Mouse (Mus musculus) adrenal gland, adult 10 weeks (tissue): ENCODE data around the gene Acnat1. TPM values are rescaled to one million over a fixed set of nuclear protein-coding genes. Genes with fewer than 3 reads are reported as not detected.

Experiments used
- polyA plus RNA-seq: library from polyadenylated mRNA; stranded (reverse); fragments of 350-450 nt; fragmentation: Illumina TruSeq; extraction: RNeasy Lipid Tissue Mini Kit (QIAGEN cat#74804); gene quantifications from one replicate; pipeline ENCODE4 v1.2.3, GENCODE M21; 2014; ENCODE audit warnings: low read depth, low replicate concordance

Acnat1 gene
- polyA plus RNA-seq: 0.93 TPM

GRCm38 (mm10) chr4:49473435-49474100 lies at the start of gene Acnat1:
Acnat1 (minus strand) TSS chr4:49473912.

DNA sequence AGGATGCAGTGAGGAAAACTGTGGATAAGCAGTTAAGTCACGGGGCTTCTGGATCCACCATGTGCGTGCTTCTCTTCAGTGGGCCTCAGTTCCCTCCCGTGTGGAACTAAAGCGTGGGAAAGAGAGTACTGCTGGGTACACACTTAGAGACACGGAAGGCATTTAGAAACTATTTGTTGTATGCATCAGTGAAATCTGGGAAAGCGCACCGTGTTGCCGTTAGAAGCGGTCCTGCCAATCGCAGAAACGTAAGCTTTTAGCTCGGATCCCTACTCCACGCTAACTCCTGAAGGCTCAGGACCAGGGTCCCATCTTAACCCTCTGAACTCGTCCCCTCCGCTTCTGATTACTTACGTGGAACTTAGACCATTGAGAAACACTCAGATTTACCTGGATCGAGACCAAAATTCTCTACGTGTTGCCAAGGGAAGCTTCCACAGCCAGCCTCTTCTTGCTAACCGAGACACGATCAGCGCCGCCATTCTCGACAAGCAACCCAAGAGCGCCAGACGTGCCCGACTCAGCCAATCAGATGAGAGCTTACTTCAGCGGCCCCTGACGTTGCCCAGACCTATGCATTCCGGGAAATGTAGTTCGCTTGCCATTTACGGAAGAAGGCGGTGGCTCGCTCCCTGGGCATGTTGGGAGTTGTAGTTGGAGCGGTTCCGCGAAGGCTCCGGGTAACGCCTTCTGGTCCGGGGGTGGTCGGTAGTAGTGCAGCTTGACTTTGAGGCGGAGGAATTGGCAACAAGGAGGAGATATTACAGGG lies 47.0 kb upstream of the Acnat1 start, which contains the start of the genes Mrpl50 and Zfp189:
Gene Mrpl50, minus strand, starts transcription at position 522 of the 769 bp plus-strand sequence.
Gene Zfp189, plus strand, starts transcription at position 605 of the 769 bp plus-strand sequence.

DNA sequence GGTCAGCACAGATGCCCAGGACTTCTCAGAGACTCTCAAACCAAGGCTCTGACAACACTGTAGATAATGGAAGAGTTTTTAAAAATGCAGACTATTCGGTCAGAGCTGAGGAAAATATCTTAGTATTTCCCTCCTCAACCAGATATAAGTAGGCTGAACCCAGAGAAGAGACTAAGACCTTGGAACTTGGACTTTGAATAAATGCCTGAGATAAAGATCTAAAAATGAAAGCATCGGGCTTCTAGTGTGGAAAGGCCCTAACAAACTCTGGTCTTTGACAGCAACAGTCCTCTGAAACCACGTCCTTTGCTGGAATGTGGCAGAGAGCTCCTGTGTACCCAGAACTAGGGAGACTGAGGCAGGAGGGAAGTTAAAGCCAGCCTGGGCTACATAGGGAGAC lies 32.7 kb upstream of the Acnat1 start, which contains the start of gene Baat:
Gene Baat, minus strand, starts transcription at position 172 of the 400 bp plus-strand sequence.

DNA sequence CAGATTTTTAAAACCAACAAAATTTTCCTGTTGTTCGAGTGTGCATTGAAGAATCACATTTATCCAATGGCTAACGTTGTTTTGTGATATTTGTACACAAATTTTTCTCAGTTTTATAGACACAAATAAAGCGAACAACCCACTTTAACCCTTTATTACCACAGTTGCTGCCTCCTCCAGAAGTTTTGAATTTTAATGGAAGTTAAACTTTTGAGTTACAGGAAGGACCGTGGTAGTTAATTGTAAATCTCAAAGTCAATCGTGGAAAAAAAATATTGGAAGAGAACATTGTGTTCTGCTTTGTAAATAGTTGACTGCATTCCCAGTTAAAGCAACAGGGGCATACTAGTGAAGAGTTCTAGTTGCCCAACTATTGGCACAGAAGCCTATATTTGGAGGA lies 65.8 kb downstream of the Acnat1 start, which contains the start of gene Acnat2:
Gene Acnat2, minus strand, starts transcription at position 195 of the 400 bp plus-strand sequence.

Other genes with a start within 250 kb of the Acnat1 start
- not detected for gene Acnat2, start 65.8 kb downstream of the Acnat1 start, polyA plus RNA-seq
- gene Baat, start 32.6 kb upstream of the Acnat1 start, polyA plus RNA-seq: 0.29 TPM
- gene Mrpl50, start 47.2 kb upstream of the Acnat1 start, polyA plus RNA-seq: 151 TPM
- 15.8 TPM for gene Zfp189, start 47.3 kb upstream of the Acnat1 start, polyA plus RNA-seq
- not detected for gene Aldob, start 75.6 kb upstream of the Acnat1 start, polyA plus RNA-seq
- gene Tmem246, start 124.0 kb upstream of the Acnat1 start, polyA plus RNA-seq: 1.6 TPM
- 65.3 TPM for gene Rnf20, start 158.1 kb upstream of the Acnat1 start, polyA plus RNA-seq
- gene Ppp3r2, start 208.1 kb upstream of the Acnat1 start, polyA plus RNA-seq: not detected